Mouse (Mus musculus) frontal cortex, adult (tissue): ENCODE data around the gene Senp8.

ENCODE experiments used
- ATAC-seq: cut with Nextera tagmentation; 2 replicates; pipeline ENCODE4 v1.9.2; 2017; ENCODE audit warnings: mild to moderate bottlenecking, moderate library complexity, mixed read lengths; ENCODE audit not compliant: low TSS enrichment

The Senp8 gene

GRCm38 (mm10) chr9:59716275-59716898 is 34.1 kb downstream of the Senp8 start:
- ATAC-seq: no peak

- no peak for ATAC-seq
These were observed 41.3 kb downstream of the Senp8 start for GRCm38 (mm10) chr9:59709225-59709624.

GRCm38 (mm10) chr9:59706850-59707825 is 43.4 kb downstream of the Senp8 start:
- no peak for ATAC-seq

- ATAC-seq: no peak
These were observed 47.4 kb downstream of the Senp8 start for GRCm38 (mm10) chr9:59703099-59703498.

GRCm38 (mm10) chr9:59701094-59701493 is 49.4 kb downstream of the Senp8 start:
- ATAC-seq: no peak

GRCm38 (mm10) chr9:59696381-59696780 is 54.1 kb downstream of the Senp8 start:
- no peak for ATAC-seq

GRCm38 (mm10) chr9:59695451-59695813 is 55.1 kb downstream of the Senp8 start:
- no peak for ATAC-seq

GRCm38 (mm10) chr9:59694571-59695450 is 55.7 kb downstream of the Senp8 start:
- ATAC-seq: no peak

GRCm38 (mm10) chr9:59692145-59692544 is 58.4 kb downstream of the Senp8 start:
- ATAC-seq: peak; percentile 59

GRCm38 (mm10) chr9:59691635-59692094 is 58.8 kb downstream of the Senp8 start:
- peak; percentile 82 for ATAC-seq

GRCm38 (mm10) chr9:59687416-59688046 is 63.0 kb downstream of the Senp8 start:
- ATAC-seq: peak; percentile 87
